Mouse (Mus musculus) ES-Bruce4 (cell line): ENCODE data around the gene E130311K13Rik. TPM values are rescaled to one million over a fixed set of nuclear protein-coding genes. Genes with fewer than 3 reads are reported as not detected.

Source experiments
- H3K27ac ChIP-seq: 2 replicates; pipeline ENCODE4 v1.5.1; 2012; ENCODE audit warnings: low read length, inconsistent platforms; ENCODE audit not compliant: insufficient read depth
- H3K27me3 ChIP-seq: 2 replicates; pipeline ENCODE4 v1.6.1; 2012; ENCODE audit warnings: mild to moderate bottlenecking, low read length, inconsistent platforms; ENCODE audit not compliant: control insufficient read depth, poor library complexity, insufficient read depth, severe bottlenecking
- H3K36me3 ChIP-seq: 2 replicates; pipeline ENCODE4 v1.6.1; 2012; ENCODE audit warnings: inconsistent platforms, mild to moderate bottlenecking, low read length, moderate library complexity; ENCODE audit not compliant: control insufficient read depth, poor library complexity, insufficient read depth, severe bottlenecking
- H3K4me1 ChIP-seq: one replicate; pipeline ENCODE4 v1.8.1; 2011; ENCODE audit warnings: low read length; ENCODE audit not compliant: control insufficient read depth, insufficient read depth
- H3K4me3 ChIP-seq: 2 replicates; pipeline ENCODE4 v1.5.1; 2011; ENCODE audit warnings: low read depth, mild to moderate bottlenecking, low read length
- H3K9ac ChIP-seq: 2 replicates; pipeline ENCODE4 v1.6.1; 2012; ENCODE audit warnings: low read depth, mild to moderate bottlenecking, inconsistent platforms; ENCODE audit not compliant: poor library complexity, severe bottlenecking
- H3K9me3 ChIP-seq: replicated peaks from 2 replicates; pipeline ENCODE4 v1.6.1; 2012; ENCODE audit warnings: mild to moderate bottlenecking, low read length, inconsistent platforms; ENCODE audit not compliant: control insufficient read depth, poor library complexity, insufficient read depth, severe bottlenecking
- CTCF ChIP-seq: IDR thresholded peaks from one replicate; pipeline ENCODE4 v1.8.1; 2011; ENCODE audit warnings: low read depth, low read length
- EP300 ChIP-seq: IDR thresholded peaks from 2 replicates; pipeline ENCODE4 v1.6.1; 2011; ENCODE audit warnings: low read depth, low read length; ENCODE audit not compliant: insufficient read depth
- POLR2A ChIP-seq: IDR thresholded peaks from one replicate; pipeline ENCODE4 v1.8.1; 2011; ENCODE audit warnings: low read length; ENCODE audit not compliant: insufficient read depth
- polyA plus RNA-seq: library from polyadenylated mRNA; stranded (reverse); fragments of >200 nt; gene quantifications from 2 replicates; pipeline ENCODE4 v1.2.4, GENCODE M21; 2011; ENCODE audit warnings: low read depth; ENCODE audit not compliant: missing spikeins, insufficient read depth, insufficient read length

E130311K13Rik gene
- polyA plus RNA-seq, 1 experiment, result 4.3 TPM

- H3K36me3 ChIP-seq, result no peaks in the 10 kb centered on the region
- no peaks in the 10 kb centered on the region for H3K9me3 ChIP-seq
- H3K27me3 ChIP-seq, result no peaks in the 10 kb centered on the region
- no peaks in the 10 kb centered on the region for H3K4me1 ChIP-seq
- H3K4me3 ChIP-seq, result no peak overlapping the region
- H3K9ac ChIP-seq, result no peak overlapping the region
- H3K27ac ChIP-seq, result no peak overlapping the region
- no peak for TF ChIP-seq EP300
- TF ChIP-seq CTCF, result no peak
- no peak for TF ChIP-seq POLR2A
Observed at GRCm38 (mm10) chr3:63878995-63879666, 50.1 kb downstream of the E130311K13Rik start.

GRCm38 (mm10) chr3:63872818-63873217 lies 56.5 kb downstream of the E130311K13Rik start:
- Histone ChIP-seq H3K36me3 (no peaks in the 10 kb centered on the region), H3K9me3 (no peaks in the 10 kb centered on the region), H3K4me1 (no peaks in the 10 kb centered on the region), H3K27me3 (no peaks in the 10 kb centered on the region), H3K4me3 (no peak overlapping the region), H3K9ac (no peak overlapping the region), H3K27ac (no peak overlapping the region)
- no peak for TF ChIP-seq POLR2A
- TF ChIP-seq CTCF, result no peak
- no peak for TF ChIP-seq EP300

- TF ChIP-seq EP300, result no peak
- TF ChIP-seq CTCF, result no peak
- no peak for TF ChIP-seq POLR2A
- H3K4me3 ChIP-seq, result no peak overlapping the region
- H3K27ac ChIP-seq, result no peak overlapping the region
- no peaks in the 10 kb centered on the region for H3K27me3 ChIP-seq
- H3K36me3 ChIP-seq, result no peaks in the 10 kb centered on the region
- no peak overlapping the region for H3K9ac ChIP-seq
- no peaks in the 10 kb centered on the region for H3K9me3 ChIP-seq
- H3K4me1 ChIP-seq, result no peaks in the 10 kb centered on the region
Observed at GRCm38 (mm10) chr3:63871249-63871648, 58.0 kb downstream of the E130311K13Rik start.

- no peaks in the 10 kb centered on the region for H3K9me3 ChIP-seq
- no peak overlapping the region for H3K9ac ChIP-seq
- H3K4me1 ChIP-seq, result no peaks in the 10 kb centered on the region
- H3K27ac ChIP-seq, result no peak overlapping the region
- no peaks in the 10 kb centered on the region for H3K27me3 ChIP-seq
- H3K36me3 ChIP-seq, result no peaks in the 10 kb centered on the region
- no peak overlapping the region for H3K4me3 ChIP-seq
- no peak for TF ChIP-seq POLR2A
- TF ChIP-seq EP300, result no peak
- TF ChIP-seq CTCF, result no peak
Observed at GRCm38 (mm10) chr3:63868285-63868684, 61.0 kb downstream of the E130311K13Rik start.

GRCm38 (mm10) chr3:63865069-63865468 lies 64.2 kb downstream of the E130311K13Rik start:
- Histone ChIP-seq H3K4me1 (no peaks in the 10 kb centered on the region), H3K9ac (no peak overlapping the region), H3K9me3 (no peaks in the 10 kb centered on the region), H3K27ac (no peak overlapping the region), H3K36me3 (no peaks in the 10 kb centered on the region), H3K27me3 (no peaks in the 10 kb centered on the region), H3K4me3 (no peak overlapping the region)
- TF ChIP-seq POLR2A (no peak), EP300 (no peak), CTCF (no peak)

Other genes with a start within 250 kb of the E130311K13Rik start
- 6.0 and 6.8 TPM in 2 replicates for gene Plch1, start 30.0 kb downstream of the E130311K13Rik start, polyA plus RNA-seq
- 13.8 and 15.2 TPM in 2 replicates for gene Slc33a1, start 35.3 kb upstream of the E130311K13Rik start, polyA plus RNA-seq
- gene Gmps, start 46.6 kb upstream of the E130311K13Rik start, polyA plus RNA-seq, result 55.0 and 58.3 TPM in 2 replicates
- gene Vmn2r1, start 152.1 kb upstream of the E130311K13Rik start, polyA plus RNA-seq, result 0.46 and 0.63 TPM in 2 replicates
- not detected in 2 replicates for gene Vmn2r2, start 212.5 kb upstream of the E130311K13Rik start, polyA plus RNA-seq